Mouse (Mus musculus): ENCODE measurements around the gene Vopp1. TPM values are rescaled to one million over a fixed set of nuclear protein-coding genes. Genes with fewer than 3 reads are reported as not detected.

The Vopp1 gene
- polyA plus RNA-seq, 1 experiment from 2014 or later, result 66.0 TPM

DNA sequence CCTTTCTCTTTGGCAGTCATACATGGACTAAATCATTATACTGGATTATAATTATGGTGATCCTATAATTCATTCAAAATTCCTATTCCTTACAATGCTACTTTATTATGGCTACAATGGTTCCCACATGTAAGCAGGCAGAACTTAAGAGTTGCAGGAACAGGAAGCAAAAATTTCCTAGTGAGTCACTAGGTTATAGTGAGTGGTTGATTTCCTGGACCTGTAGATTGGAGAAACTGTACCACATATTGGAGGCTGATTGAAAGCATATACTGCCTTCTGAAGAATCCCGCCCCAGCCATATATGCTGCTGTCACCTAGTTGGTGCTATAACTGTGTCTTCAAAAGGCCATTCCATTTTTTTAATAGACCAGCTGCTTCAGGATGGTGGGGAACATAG, 82.2 kb downstream of the Vopp1 start:
- 89% methylated on average over 1 of the region's 1 CpGs for WGBS

DNA sequence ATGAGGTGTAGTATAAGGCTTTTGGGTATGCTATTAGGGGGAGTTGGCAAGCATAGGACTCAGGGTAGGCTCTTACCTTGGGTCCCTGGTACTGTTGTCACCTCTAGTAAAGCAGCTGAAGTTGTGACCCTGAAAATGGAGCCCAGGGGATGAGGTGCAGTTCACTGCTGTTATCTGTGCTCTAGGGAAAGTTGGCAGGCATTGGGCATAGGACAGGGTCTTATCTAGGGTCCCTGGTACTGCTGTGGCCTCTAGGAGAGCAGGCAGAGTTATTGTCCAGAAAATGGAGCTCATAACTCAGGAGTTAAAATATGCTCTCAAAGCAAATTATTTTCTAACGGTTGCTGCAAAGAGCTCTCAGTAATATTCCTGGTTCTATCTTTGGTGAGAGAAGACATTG, 103.6 kb downstream of the Vopp1 start:
- no peaks in the 10 kb centered on the region for H3K27me3 ChIP-seq (replicated peaks; ENCODE audit: low read depth, poor library complexity, severe bottlenecking)
- H3K4me1 ChIP-seq, result no peaks in the 10 kb centered on the region
- H3K27ac ChIP-seq (replicated peaks), result no peak overlapping the region
- DNase-seq (ENCODE audit: low spot score), result no peak
- H3K4me3 ChIP-seq, result no peak overlapping the region
- 97% methylated on average over 1 of the region's 1 CpGs for WGBS
- no peaks in the 10 kb centered on the region for H3K9me3 ChIP-seq
- peaks cover 22% of the 10 kb centered on the region for H3K36me3 ChIP-seq (replicated peaks)

More for the DNA sequence above, 82.2 kb downstream of the Vopp1 start:
- H3K27ac ChIP-seq (replicated peaks), result no peak overlapping the region
- no peaks in the 10 kb centered on the region for H3K4me1 ChIP-seq
- H3K9me3 ChIP-seq, result no peaks in the 10 kb centered on the region
- H3K36me3 ChIP-seq (replicated peaks), result peaks cover 4% of the 10 kb centered on the region; the same call in 1 of the 2 replicates
- DNase-seq (ENCODE audit: low spot score), result no peak
- no peak overlapping the region for H3K4me3 ChIP-seq
- H3K27me3 ChIP-seq (replicated peaks; ENCODE audit: low read depth, poor library complexity, severe bottlenecking), result no peaks in the 10 kb centered on the region

DNA sequence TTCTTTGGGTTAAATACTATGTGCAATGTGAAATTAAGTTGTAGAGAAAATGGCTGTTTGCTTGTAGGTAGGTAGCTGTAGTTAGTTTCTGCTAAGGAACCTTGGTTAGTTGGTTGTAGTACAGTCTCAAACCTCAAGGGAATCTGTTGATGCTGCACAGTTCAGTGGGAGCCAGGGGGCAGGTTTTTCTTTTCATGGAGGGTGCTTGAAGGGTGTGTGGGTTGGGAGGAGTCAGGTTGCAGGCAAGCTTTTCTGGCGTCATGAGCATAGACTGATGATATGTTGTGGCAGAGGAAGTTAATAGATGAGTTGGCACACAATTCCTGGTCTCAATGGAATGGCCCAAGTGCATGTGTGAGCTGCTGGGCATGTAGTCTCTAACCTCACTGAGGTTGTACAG, 113.2 kb downstream of the Vopp1 start:
- Histone ChIP-seq H3K9me3 (no peaks in the 10 kb centered on the region), H3K27ac (replicated peaks) (no peak overlapping the region), H3K27me3 (replicated peaks; ENCODE audit: low read depth, poor library complexity, severe bottlenecking) (no peaks in the 10 kb centered on the region), H3K4me1 (no peaks in the 10 kb centered on the region), H3K4me3 (no peak overlapping the region), H3K36me3 (replicated peaks) (peaks cover 6% of the 10 kb centered on the region; the same call in 1 of the 2 replicates)
- DNase-seq (ENCODE audit: low spot score), result no peak
- WGBS, result 40% methylated on average over 1 of the region's 1 CpGs

DNA sequence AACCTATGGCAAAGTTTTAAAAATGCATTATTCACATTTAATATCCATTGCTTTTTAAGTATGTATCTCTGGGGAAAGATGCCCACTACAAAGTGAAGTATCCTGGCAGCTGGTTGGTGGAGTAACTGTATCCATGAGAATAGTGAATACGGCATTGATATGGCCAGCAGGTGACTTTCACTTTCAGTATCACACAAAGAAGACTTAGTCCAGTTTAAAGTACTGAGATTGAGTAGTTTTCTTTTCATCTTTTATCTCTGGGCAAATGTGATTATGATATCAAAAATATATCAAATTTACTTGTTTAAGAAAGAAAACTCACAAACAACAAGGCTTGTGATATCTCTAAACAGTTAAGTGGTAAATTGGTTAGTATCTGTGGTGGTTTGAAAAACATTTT, 118.2 kb downstream of the Vopp1 start:
- Histone ChIP-seq H3K27ac (replicated peaks) (no peak overlapping the region), H3K4me3 (no peak overlapping the region), H3K4me1 (peaks cover 9% of the 10 kb centered on the region), H3K36me3 (replicated peaks) (no peaks in the 10 kb centered on the region), H3K9me3 (no peaks in the 10 kb centered on the region), H3K27me3 (replicated peaks; ENCODE audit: low read depth, poor library complexity, severe bottlenecking) (no peaks in the 10 kb centered on the region)
- no peak for DNase-seq (ENCODE audit: low spot score)
- WGBS, result 96% methylated on average over 1 of the region's 1 CpGs

GRCm38 (mm10) chr6:57703703-57704102, 121.3 kb downstream of the Vopp1 start:
- Histone ChIP-seq H3K27me3 (replicated peaks; ENCODE audit: low read depth, poor library complexity, severe bottlenecking) (no peaks in the 10 kb centered on the region), H3K4me1 (peaks cover 15% of the 10 kb centered on the region), H3K4me3 (peak overlapping the region; percentile 81), H3K9me3 (no peaks in the 10 kb centered on the region), H3K36me3 (replicated peaks) (no peaks in the 10 kb centered on the region), H3K27ac (replicated peaks) (peak overlapping the region; percentile 99)
- DNase-seq (ENCODE audit: low spot score), result no peak
- 43% methylated on average over 2 of the region's 2 CpGs for WGBS

DNA sequence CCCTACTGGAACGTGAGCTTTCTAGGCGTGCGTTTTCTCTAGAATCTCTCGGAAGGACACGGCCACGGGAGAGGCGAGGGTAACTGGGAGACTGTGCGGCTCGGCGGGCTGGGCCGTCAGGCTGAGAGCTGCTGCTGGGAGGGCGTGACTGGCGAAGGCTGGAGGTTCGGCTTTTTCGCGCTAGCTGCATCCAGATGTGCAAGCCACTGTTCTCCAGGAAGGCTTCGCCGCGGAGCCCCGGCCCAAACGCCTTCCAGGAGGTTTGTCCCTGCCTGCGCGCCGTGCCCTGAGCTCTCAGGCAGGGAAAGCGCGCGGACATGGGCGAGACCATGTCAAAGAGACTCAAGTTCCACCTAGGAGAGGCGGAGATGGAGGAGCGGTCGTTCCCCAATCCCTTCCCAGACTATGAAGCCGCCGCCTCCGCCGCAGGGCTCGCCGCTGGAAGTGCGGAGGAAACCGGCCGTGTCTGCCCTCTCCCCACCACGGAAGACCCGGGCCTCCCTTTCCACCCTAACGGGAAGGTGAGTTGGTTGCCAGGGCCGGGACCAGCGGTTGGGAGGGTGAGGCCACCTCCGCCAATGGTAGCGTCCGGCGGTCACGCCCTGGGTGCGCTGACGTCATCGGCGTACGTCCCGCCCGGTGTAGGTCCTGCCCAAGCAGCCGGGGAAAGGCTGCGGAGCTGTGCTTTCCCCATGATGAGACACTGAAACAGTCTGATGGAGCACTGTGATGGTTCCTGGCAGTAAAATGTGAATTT, 122.0 kb downstream of the Vopp1 start:
- Histone ChIP-seq H3K4me1 (peaks cover 15% of the 10 kb centered on the region), H3K4me3 (peak overlapping the region; percentile 81), H3K27me3 (replicated peaks; ENCODE audit: low read depth, poor library complexity, severe bottlenecking) (no peaks in the 10 kb centered on the region), H3K36me3 (replicated peaks) (no peaks in the 10 kb centered on the region), H3K27ac (replicated peaks) (peak overlapping the region; percentile 99), H3K9me3 (no peaks in the 10 kb centered on the region)
- peak; percentile 95 for DNase-seq (ENCODE audit: low spot score)
- WGBS, result under 1% methylated on average over 59 of the region's 59 CpGs

- no peaks in the 10 kb centered on the region for H3K27me3 ChIP-seq (replicated peaks; ENCODE audit: low read depth, poor library complexity, severe bottlenecking)
- H3K4me3 ChIP-seq, result peak within 1 kb of the TSS; percentile 81
- peak within 1 kb of the TSS; percentile 99 for H3K27ac ChIP-seq (replicated peaks)
- WGBS, result under 1% methylated on average over 10 of the region's 10 CpGs
- H3K36me3 ChIP-seq (replicated peaks), result no peaks in the 10 kb centered on the region
- H3K4me1 ChIP-seq, result peaks cover 15% of the 10 kb centered on the region
- H3K9me3 ChIP-seq, result no peaks in the 10 kb centered on the region
- no peak for DNase-seq (ENCODE audit: low spot score)
Measured at GRCm38 (mm10) chr6:57702376-57702742, 122.6 kb downstream of the Vopp1 start, which contains the start of gene Lancl2. TSS of gene Lancl2 (plus strand) at chr6:57702540.

GRCm38 (mm10) chr6:57701686-57702085, 123.3 kb downstream of the Vopp1 start:
- Histone ChIP-seq H3K4me1 (peaks cover 15% of the 10 kb centered on the region), H3K27me3 (replicated peaks; ENCODE audit: low read depth, poor library complexity, severe bottlenecking) (no peaks in the 10 kb centered on the region), H3K27ac (replicated peaks) (no peak overlapping the region; the same call in 1 of the 2 replicates), H3K36me3 (replicated peaks) (no peaks in the 10 kb centered on the region), H3K4me3 (peak overlapping the region; percentile 81), H3K9me3 (no peaks in the 10 kb centered on the region)
- WGBS, result 66% methylated on average over 4 of the region's 4 CpGs
- DNase-seq (ENCODE audit: low spot score), result no peak

GRCm38 (mm10) chr6:57693116-57693515, 131.8 kb downstream of the Vopp1 start:
- Histone ChIP-seq H3K27ac (replicated peaks) (no peak overlapping the region), H3K36me3 (replicated peaks) (peaks cover 17% of the 10 kb centered on the region), H3K4me3 (no peak overlapping the region), H3K9me3 (no peaks in the 10 kb centered on the region), H3K4me1 (no peaks in the 10 kb centered on the region; the same call in none of the 2 replicates), H3K27me3 (replicated peaks; ENCODE audit: low read depth, poor library complexity, severe bottlenecking) (no peaks in the 10 kb centered on the region)
- WGBS, result 87% methylated on average over 3 of the region's 3 CpGs
- no peak for DNase-seq (ENCODE audit: low spot score)

DNA sequence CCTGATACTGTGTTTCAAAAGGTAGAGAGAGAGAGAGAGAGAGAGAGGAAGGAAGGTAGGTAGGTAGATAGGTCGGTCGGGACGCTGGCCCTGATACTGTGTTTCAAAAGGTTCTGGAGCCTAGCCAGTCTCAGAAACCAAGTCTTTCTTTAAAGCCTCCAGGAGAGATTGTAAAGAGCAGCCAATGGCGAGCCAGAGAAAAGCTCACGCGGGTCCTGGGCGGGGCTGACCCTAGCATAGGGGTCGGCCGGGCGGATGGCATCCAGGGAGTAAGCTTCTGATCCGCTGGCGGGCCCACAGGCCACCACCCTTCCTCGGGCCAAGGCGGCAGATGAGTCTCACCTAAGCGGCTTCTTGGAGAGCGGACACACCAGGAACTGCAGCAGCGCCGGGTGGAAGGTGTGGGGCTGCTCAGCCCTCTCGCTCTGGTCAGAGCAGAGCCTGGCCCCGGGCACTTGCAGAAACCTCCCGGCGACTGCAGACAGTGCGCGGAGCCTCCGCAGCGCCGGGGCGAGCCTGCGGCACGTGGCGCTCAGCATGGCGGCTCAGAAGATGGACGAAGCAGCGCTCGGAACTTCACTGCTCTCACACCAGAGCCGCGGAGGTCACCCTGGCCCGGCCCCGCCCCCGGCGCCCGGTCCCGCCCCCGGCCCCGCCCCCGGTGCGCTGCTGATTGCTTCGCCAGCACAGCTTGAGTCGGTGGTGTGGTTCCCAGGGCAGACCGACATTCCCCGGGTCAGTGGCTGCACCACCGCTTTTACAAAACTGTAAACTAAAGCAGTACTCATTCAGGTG, 133.3 kb downstream of the Vopp1 start, which contains the start of gene Pyurf:
Pyurf (minus strand) TSS at position 612 of the 795 bp plus-strand sequence.
- H3K4me3 ChIP-seq, result peak within 1 kb of the TSS; percentile 80
- H3K4me1 ChIP-seq, result no peaks in the 10 kb centered on the region; the same call in none of the 2 replicates
- whole genome bisulfite sequencing, result under 1% methylated on average over 52 of the region's 52 CpGs
- H3K27me3 ChIP-seq (replicated peaks; ENCODE audit: low read depth, poor library complexity, severe bottlenecking), result no peaks in the 10 kb centered on the region
- DNase-seq (ENCODE audit: low spot score), result peak; percentile 94
- H3K9me3 ChIP-seq, result no peaks in the 10 kb centered on the region
- H3K36me3 ChIP-seq (replicated peaks), result peaks cover 31% of the 10 kb centered on the region
- H3K27ac ChIP-seq (replicated peaks), result peak within 1 kb of the TSS; percentile 97

GRCm38 (mm10) chr6:57684156-57684555, 140.8 kb downstream of the Vopp1 start:
- no peak for DNase-seq (ENCODE audit: low spot score)
- H3K4me1 ChIP-seq, result no peaks in the 10 kb centered on the region
- no peak overlapping the region for H3K4me3 ChIP-seq
- H3K9me3 ChIP-seq, result peaks cover 25% of the 10 kb centered on the region; the same call in 1 of the 2 replicates
- H3K27ac ChIP-seq (replicated peaks), result no peak overlapping the region
- 88% methylated on average over 1 of the region's 1 CpGs for WGBS
- peaks cover 59% of the 10 kb centered on the region for H3K36me3 ChIP-seq (replicated peaks)
- H3K27me3 ChIP-seq (replicated peaks; ENCODE audit: low read depth, poor library complexity, severe bottlenecking), result no peaks in the 10 kb centered on the region

Measured in embryonic facial prominence, embryonic 10.5 days (tissue).